Mouse (Mus musculus): ENCODE results near the gene Usp19. TPM values are rescaled to one million over a fixed set of nuclear protein-coding genes. Genes with fewer than 3 reads are reported as not detected.
A peak's percentile ranks its signal among the peaks of the same experiment; 100 is the strongest.

The Usp19 gene
- polyA plus RNA-seq, 1 experiment = 70.8 TPM

GRCm38 (mm10) chr9:108517253-108517930, 27.0 kb downstream of the Usp19 start:
- Histone ChIP-seq H3K79me3 (ENCODE audit: low read depth) (peaks cover 47% of the 10 kb centered on the region), H3K36me3 (ENCODE audit: control insufficient read depth, insufficient read depth) (peaks cover 47% of the 10 kb centered on the region), H3K79me2 (ENCODE audit: control insufficient read depth, insufficient read depth) (peaks cover 51% of the 10 kb centered on the region), H3K27me3 (ENCODE audit: control insufficient read depth, insufficient read depth, insufficient read length) (no peaks in the 10 kb centered on the region), H3K4me3 (ENCODE audit: insufficient read depth, poor library complexity, severe bottlenecking) (peak overlapping the region; percentile 72), H3ac (ENCODE audit: control insufficient read depth, insufficient read length, low read depth) (peak overlapping the region; percentile 92)
- TF ChIP-seq MAX (IDR thresholded peaks at IDR 0.05) (no peak), FOSL1 (IDR thresholded peaks at IDR 0.05; ENCODE audit: insufficient read depth, low read length, poor library complexity, severe bottlenecking) (no peak), CEBPB (IDR thresholded peaks at IDR 0.05; ENCODE audit: low read depth) (no peak), MYOD1 (IDR thresholded peaks at IDR 0.05; ENCODE audit: control insufficient read depth, insufficient read length, low read depth) (no peak), MYOG (IDR thresholded peaks at IDR 0.05; ENCODE audit: control insufficient read depth, extremely low read depth, insufficient read length) (no peak), USF1 (IDR thresholded peaks at IDR 0.05; ENCODE audit: low read depth) (no peak), CTCF (IDR thresholded peaks at IDR 0.05; ENCODE audit: control insufficient read depth, insufficient read depth, insufficient read length) (no peak)

- Histone ChIP-seq H3ac (ENCODE audit: control insufficient read depth, insufficient read length, low read depth) (peak overlapping the region; percentile 75), H3K4me3 (ENCODE audit: insufficient read depth, poor library complexity, severe bottlenecking) (peak overlapping the region; percentile 72), H3K79me3 (ENCODE audit: low read depth) (peaks cover 52% of the 10 kb centered on the region), H3K27me3 (ENCODE audit: control insufficient read depth, insufficient read depth, insufficient read length) (no peaks in the 10 kb centered on the region), H3K36me3 (ENCODE audit: control insufficient read depth, insufficient read depth) (peaks cover 42% of the 10 kb centered on the region), H3K79me2 (ENCODE audit: control insufficient read depth, insufficient read depth) (peaks cover 57% of the 10 kb centered on the region)
- TF ChIP-seq USF1 (IDR thresholded peaks at IDR 0.05; ENCODE audit: low read depth) (no peak), FOSL1 (IDR thresholded peaks at IDR 0.05; ENCODE audit: insufficient read depth, low read length, poor library complexity, severe bottlenecking) (no peak), MYOG (IDR thresholded peaks at IDR 0.05; ENCODE audit: control insufficient read depth, extremely low read depth, insufficient read length) (no peak), CEBPB (IDR thresholded peaks at IDR 0.05; ENCODE audit: low read depth) (no peak), CTCF (IDR thresholded peaks at IDR 0.05; ENCODE audit: control insufficient read depth, insufficient read depth, insufficient read length) (no peak), MYOD1 (IDR thresholded peaks at IDR 0.05; ENCODE audit: control insufficient read depth, insufficient read length, low read depth) (no peak), MAX (IDR thresholded peaks at IDR 0.05) (no peak)
These were observed 27.5 kb downstream of the Usp19 start for GRCm38 (mm10) chr9:108517931-108518332.

DNA sequence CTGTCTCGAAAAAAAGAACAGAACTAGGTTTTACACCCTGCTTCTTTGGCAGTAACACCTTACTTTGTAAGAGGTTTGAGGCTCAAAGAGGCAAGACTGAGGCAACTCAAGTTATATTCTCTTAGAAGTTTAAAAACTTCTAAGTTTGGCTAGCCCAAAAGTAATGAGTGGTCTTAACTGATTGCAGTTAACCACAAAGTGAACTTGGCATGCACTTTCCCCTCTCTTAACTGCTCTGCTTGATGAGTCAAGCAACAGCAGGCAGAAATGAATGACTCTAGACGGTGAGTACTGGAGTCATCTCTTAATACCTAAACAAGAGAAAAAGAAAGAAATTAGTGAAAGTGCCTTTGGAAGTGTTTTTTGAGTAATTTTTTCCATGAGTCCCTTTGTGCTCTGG, 31.2 kb downstream of the Usp19 start:
- no peak overlapping the region for H3ac ChIP-seq (ENCODE audit: control insufficient read depth, insufficient read length, low read depth)

GRCm38 (mm10) chr9:108523341-108523740, 32.9 kb downstream of the Usp19 start:
- H3K4me3 ChIP-seq (ENCODE audit: insufficient read depth, poor library complexity, severe bottlenecking) = no peak overlapping the region
- TF ChIP-seq CTCF (IDR thresholded peaks at IDR 0.05; ENCODE audit: control insufficient read depth, insufficient read depth, insufficient read length) (no peak), FOSL1 (IDR thresholded peaks at IDR 0.05; ENCODE audit: insufficient read depth, low read length, poor library complexity, severe bottlenecking) (no peak), MAX (IDR thresholded peaks at IDR 0.05) (no peak), USF1 (IDR thresholded peaks at IDR 0.05; ENCODE audit: low read depth) (no peak), MYOD1 (IDR thresholded peaks at IDR 0.05; ENCODE audit: control insufficient read depth, insufficient read length, low read depth) (no peak), MYOG (IDR thresholded peaks at IDR 0.05; ENCODE audit: control insufficient read depth, extremely low read depth, insufficient read length) (no peak), CEBPB (IDR thresholded peaks at IDR 0.05; ENCODE audit: low read depth) (no peak)
- peaks cover 53% of the 10 kb centered on the region for H3K36me3 ChIP-seq (ENCODE audit: control insufficient read depth, insufficient read depth)
- H3K27me3 ChIP-seq (ENCODE audit: control insufficient read depth, insufficient read depth, insufficient read length) = no peaks in the 10 kb centered on the region
- H3ac ChIP-seq (ENCODE audit: control insufficient read depth, insufficient read length, low read depth) = no peak overlapping the region
- H3K79me3 ChIP-seq (ENCODE audit: low read depth) = peaks cover 97% of the 10 kb centered on the region
- peaks cover 100% of the 10 kb centered on the region for H3K79me2 ChIP-seq (ENCODE audit: control insufficient read depth, insufficient read depth)

More for the DNA sequence above, 31.2 kb downstream of the Usp19 start:
- peaks cover 47% of the 10 kb centered on the region for H3K36me3 ChIP-seq (ENCODE audit: control insufficient read depth, insufficient read depth)
- no peaks in the 10 kb centered on the region for H3K27me3 ChIP-seq (ENCODE audit: control insufficient read depth, insufficient read depth, insufficient read length)
- H3K79me3 ChIP-seq (ENCODE audit: low read depth) = peaks cover 89% of the 10 kb centered on the region
- TF ChIP-seq CTCF (IDR thresholded peaks at IDR 0.05; ENCODE audit: control insufficient read depth, insufficient read depth, insufficient read length) (no peak), CEBPB (IDR thresholded peaks at IDR 0.05; ENCODE audit: low read depth) (no peak), MYOD1 (IDR thresholded peaks at IDR 0.05; ENCODE audit: control insufficient read depth, insufficient read length, low read depth) (no peak), MAX (IDR thresholded peaks at IDR 0.05) (no peak), USF1 (IDR thresholded peaks at IDR 0.05; ENCODE audit: low read depth) (no peak), FOSL1 (IDR thresholded peaks at IDR 0.05; ENCODE audit: insufficient read depth, low read length, poor library complexity, severe bottlenecking) (no peak), MYOG (IDR thresholded peaks at IDR 0.05; ENCODE audit: control insufficient read depth, extremely low read depth, insufficient read length) (no peak)
- H3K79me2 ChIP-seq (ENCODE audit: control insufficient read depth, insufficient read depth) = peaks cover 94% of the 10 kb centered on the region
- H3K4me3 ChIP-seq (ENCODE audit: insufficient read depth, poor library complexity, severe bottlenecking) = no peak overlapping the region

GRCm38 (mm10) chr9:108525400-108525799, 35.0 kb downstream of the Usp19 start:
- Histone ChIP-seq H3K79me2 (ENCODE audit: control insufficient read depth, insufficient read depth) (peaks cover 92% of the 10 kb centered on the region), H3ac (ENCODE audit: control insufficient read depth, insufficient read length, low read depth) (no peak overlapping the region), H3K79me3 (ENCODE audit: low read depth) (peaks cover 84% of the 10 kb centered on the region), H3K27me3 (ENCODE audit: control insufficient read depth, insufficient read depth, insufficient read length) (no peaks in the 10 kb centered on the region), H3K36me3 (ENCODE audit: control insufficient read depth, insufficient read depth) (peaks cover 54% of the 10 kb centered on the region), H3K4me3 (ENCODE audit: insufficient read depth, poor library complexity, severe bottlenecking) (no peak overlapping the region)
- TF ChIP-seq USF1 (IDR thresholded peaks at IDR 0.05; ENCODE audit: low read depth) = no peak
- TF ChIP-seq FOSL1 (IDR thresholded peaks at IDR 0.05; ENCODE audit: insufficient read depth, low read length, poor library complexity, severe bottlenecking) = no peak
- TF ChIP-seq MAX (IDR thresholded peaks at IDR 0.05) = no peak
- TF ChIP-seq CEBPB (IDR thresholded peaks at IDR 0.05; ENCODE audit: low read depth) = no peak
- TF ChIP-seq CTCF (IDR thresholded peaks at IDR 0.05; ENCODE audit: control insufficient read depth, insufficient read depth, insufficient read length) = no peak
- no peak for TF ChIP-seq MYOG (IDR thresholded peaks at IDR 0.05; ENCODE audit: control insufficient read depth, extremely low read depth, insufficient read length)
- TF ChIP-seq MYOD1 (IDR thresholded peaks at IDR 0.05; ENCODE audit: control insufficient read depth, insufficient read length, low read depth) = no peak

Data from C2C12 (cell line).